Mouse (Mus musculus): ENCODE data around the gene Cox7a2. TPM values are rescaled to one million over a fixed set of nuclear protein-coding genes. Genes with fewer than 3 reads are reported as not detected.

The Cox7a2 gene
- total and polyA plus RNA-seq, 2 experiments, result 163 to 458 TPM

DNA sequence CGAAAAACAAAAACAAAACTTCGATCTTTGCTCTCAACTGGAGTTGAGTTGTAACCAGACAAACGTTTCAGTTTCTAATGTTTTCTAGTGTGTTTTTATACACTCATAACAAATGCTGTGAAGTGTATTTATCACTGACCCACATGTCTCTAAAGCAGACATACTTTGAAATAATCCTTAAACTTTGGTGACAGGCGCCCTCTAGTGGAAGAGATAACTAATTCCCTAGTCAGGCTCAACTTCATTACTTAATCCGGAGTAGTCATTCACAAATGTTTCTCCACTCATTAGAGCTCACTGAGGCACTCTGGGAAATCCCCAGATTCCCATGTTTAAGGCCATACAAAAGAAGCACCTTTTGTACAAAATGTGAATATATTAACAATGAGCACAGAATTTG is 36.6 kb downstream of the Cox7a2 start:
- Histone ChIP-seq H3K4me3 (ENCODE audit: insufficient read depth, low read depth, low read length) (no peak overlapping the region), H3K79me2 (ENCODE audit: control insufficient read depth, insufficient read depth, low read length) (no peaks in the 10 kb centered on the region), H3K9ac (ENCODE audit: low read depth, low read length) (no peak overlapping the region), H3K4me1 (ENCODE audit: control insufficient read depth, insufficient read depth, low read length) (0 out of 2 replicates have a peak, but pooled peaks cover 2% of the 10 kb centered on the region), H3K27ac (replicated peaks; ENCODE audit: insufficient read depth, low read depth, low read length) (no peak overlapping the region), H3K27me3 (ENCODE audit: control insufficient read depth, insufficient read depth, low read length) (no peaks in the 10 kb centered on the region; the same call in 1 of the 2 replicates), H3K36me3 (ENCODE audit: control insufficient read depth, insufficient read depth, low read length) (no peaks in the 10 kb centered on the region)
- 30% methylated on average over 5 of the region's 5 CpGs for WGBS
- peak; percentile 55 for DNase-seq (ENCODE audit: extremely low read depth, low read depth, low spot score)
- TF ChIP-seq CTCF (IDR thresholded peaks at IDR 0.05; ENCODE audit: low read depth, low read length) (peak; percentile 25; the same call in 1 of the 2 replicates), POLR2A (IDR thresholded peaks at IDR 0.05; ENCODE audit: extremely low read depth, insufficient read depth, low read length) (no peak)

DNA sequence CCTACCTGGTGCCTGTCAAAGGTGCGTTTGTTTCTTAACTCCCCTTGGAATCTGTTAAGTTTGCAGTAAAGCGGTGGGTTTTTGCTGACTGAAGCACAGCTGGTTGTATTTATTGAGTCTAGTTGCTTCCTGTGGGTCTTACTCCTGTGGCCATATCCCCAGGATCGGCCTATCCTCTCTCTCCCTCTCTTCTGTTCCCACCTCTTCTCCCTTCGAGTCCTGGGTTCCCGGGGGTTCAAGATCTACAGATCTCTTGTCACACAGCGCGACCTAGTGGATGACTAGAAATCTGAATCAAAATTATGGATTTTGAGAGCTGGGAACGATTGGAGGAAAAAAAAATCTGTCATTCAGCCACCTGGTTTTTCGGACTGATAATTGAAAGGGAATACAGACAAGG is 38.6 kb downstream of the Cox7a2 start:
- 6% methylated on average over 9 of the region's 9 CpGs for WGBS
- TF ChIP-seq CTCF (IDR thresholded peaks at IDR 0.05; ENCODE audit: low read depth, low read length) (peak; percentile 51), POLR2A (IDR thresholded peaks at IDR 0.05; ENCODE audit: extremely low read depth, insufficient read depth, low read length) (no peak)
- DNase-seq (ENCODE audit: extremely low read depth, low read depth, low spot score), result peak; percentile 39

DNA sequence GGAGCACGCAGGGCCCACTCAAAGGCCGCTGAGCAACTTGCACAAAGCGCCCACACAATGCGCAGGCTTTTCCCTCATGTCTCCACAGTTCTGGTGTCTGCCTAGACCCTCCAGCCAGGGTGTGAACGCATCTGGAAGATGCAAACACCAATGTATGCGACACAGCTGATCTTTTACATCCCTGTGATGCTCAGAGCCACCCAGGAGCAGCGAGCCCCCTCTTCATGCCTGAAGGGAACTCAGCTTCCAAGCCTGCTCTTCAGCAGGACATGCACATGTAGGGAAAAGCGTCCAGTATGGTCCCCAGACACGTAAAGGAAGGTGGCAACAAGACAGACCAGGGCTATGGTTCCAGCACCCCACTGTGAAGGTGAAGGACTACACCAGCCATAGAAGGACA is 39.5 kb downstream of the Cox7a2 start:
- no peak overlapping the region for H3K4me3 ChIP-seq (ENCODE audit: insufficient read depth, low read depth, low read length)
- TF ChIP-seq POLR2A (IDR thresholded peaks at IDR 0.05; ENCODE audit: extremely low read depth, insufficient read depth, low read length), result no peak
- H3K27ac ChIP-seq (replicated peaks; ENCODE audit: insufficient read depth, low read depth, low read length), result no peak overlapping the region
- no peak for DNase-seq (ENCODE audit: extremely low read depth, low read depth, low spot score)
- H3K79me2 ChIP-seq (ENCODE audit: control insufficient read depth, insufficient read depth, low read length), result no peaks in the 10 kb centered on the region
- no peak overlapping the region for H3K9ac ChIP-seq (ENCODE audit: low read depth, low read length)
- H3K4me1 ChIP-seq (ENCODE audit: control insufficient read depth, insufficient read depth, low read length), result peaks cover 6% of the 10 kb centered on the region
- no peaks in the 10 kb centered on the region for H3K36me3 ChIP-seq (ENCODE audit: control insufficient read depth, insufficient read depth, low read length)
- WGBS, result 42% methylated on average over 9 of the region's 9 CpGs
- no peaks in the 10 kb centered on the region; the same call in 1 of the 2 replicates for H3K27me3 ChIP-seq (ENCODE audit: control insufficient read depth, insufficient read depth, low read length)

More for the DNA sequence above, 38.6 kb downstream of the Cox7a2 start:
- Histone ChIP-seq H3K9ac (ENCODE audit: low read depth, low read length) (no peak overlapping the region), H3K4me1 (ENCODE audit: control insufficient read depth, insufficient read depth, low read length) (peaks cover 6% of the 10 kb centered on the region), H3K4me3 (ENCODE audit: insufficient read depth, low read depth, low read length) (no peak overlapping the region), H3K27ac (replicated peaks; ENCODE audit: insufficient read depth, low read depth, low read length) (no peak overlapping the region), H3K36me3 (ENCODE audit: control insufficient read depth, insufficient read depth, low read length) (no peaks in the 10 kb centered on the region), H3K79me2 (ENCODE audit: control insufficient read depth, insufficient read depth, low read length) (no peaks in the 10 kb centered on the region), H3K27me3 (ENCODE audit: control insufficient read depth, insufficient read depth, low read length) (no peaks in the 10 kb centered on the region; the same call in 1 of the 2 replicates)

DNA sequence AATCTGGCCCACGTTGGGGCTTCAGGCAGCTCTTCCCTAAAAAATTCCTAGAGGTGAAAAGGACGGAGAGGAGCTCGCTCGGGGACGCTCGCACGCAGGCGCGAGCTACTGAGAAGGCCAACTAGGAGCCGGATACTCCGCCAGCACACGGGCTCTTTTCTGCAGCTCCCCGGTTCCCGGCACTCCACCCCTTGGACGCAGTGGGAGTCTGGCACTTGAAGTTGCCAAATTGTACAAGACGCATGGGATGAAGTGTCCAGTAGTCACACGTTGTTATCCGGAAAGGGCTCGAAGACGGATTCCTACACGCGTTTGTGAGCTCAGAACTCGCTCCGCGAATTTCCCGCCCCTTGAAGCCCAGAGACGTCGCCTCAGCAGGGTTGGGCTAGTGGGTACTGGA is 40.2 kb downstream of the Cox7a2 start:
- Histone ChIP-seq H3K4me3 (ENCODE audit: insufficient read depth, low read depth, low read length) (no peak overlapping the region), H3K4me1 (ENCODE audit: control insufficient read depth, insufficient read depth, low read length) (peaks cover 6% of the 10 kb centered on the region), H3K9ac (ENCODE audit: low read depth, low read length) (no peak overlapping the region), H3K79me2 (ENCODE audit: control insufficient read depth, insufficient read depth, low read length) (no peaks in the 10 kb centered on the region), H3K36me3 (ENCODE audit: control insufficient read depth, insufficient read depth, low read length) (no peaks in the 10 kb centered on the region), H3K27me3 (ENCODE audit: control insufficient read depth, insufficient read depth, low read length) (no peaks in the 10 kb centered on the region; the same call in 1 of the 2 replicates), H3K27ac (replicated peaks; ENCODE audit: insufficient read depth, low read depth, low read length) (no peak overlapping the region)
- TF ChIP-seq POLR2A (IDR thresholded peaks at IDR 0.05; ENCODE audit: extremely low read depth, insufficient read depth, low read length), result no peak
- no peak for TF ChIP-seq CTCF (IDR thresholded peaks at IDR 0.05; ENCODE audit: low read depth, low read length)
- WGBS, result 2% methylated on average over 28 of the region's 28 CpGs
- peak; percentile 7 for DNase-seq (ENCODE audit: extremely low read depth, low read depth, low spot score)

DNA sequence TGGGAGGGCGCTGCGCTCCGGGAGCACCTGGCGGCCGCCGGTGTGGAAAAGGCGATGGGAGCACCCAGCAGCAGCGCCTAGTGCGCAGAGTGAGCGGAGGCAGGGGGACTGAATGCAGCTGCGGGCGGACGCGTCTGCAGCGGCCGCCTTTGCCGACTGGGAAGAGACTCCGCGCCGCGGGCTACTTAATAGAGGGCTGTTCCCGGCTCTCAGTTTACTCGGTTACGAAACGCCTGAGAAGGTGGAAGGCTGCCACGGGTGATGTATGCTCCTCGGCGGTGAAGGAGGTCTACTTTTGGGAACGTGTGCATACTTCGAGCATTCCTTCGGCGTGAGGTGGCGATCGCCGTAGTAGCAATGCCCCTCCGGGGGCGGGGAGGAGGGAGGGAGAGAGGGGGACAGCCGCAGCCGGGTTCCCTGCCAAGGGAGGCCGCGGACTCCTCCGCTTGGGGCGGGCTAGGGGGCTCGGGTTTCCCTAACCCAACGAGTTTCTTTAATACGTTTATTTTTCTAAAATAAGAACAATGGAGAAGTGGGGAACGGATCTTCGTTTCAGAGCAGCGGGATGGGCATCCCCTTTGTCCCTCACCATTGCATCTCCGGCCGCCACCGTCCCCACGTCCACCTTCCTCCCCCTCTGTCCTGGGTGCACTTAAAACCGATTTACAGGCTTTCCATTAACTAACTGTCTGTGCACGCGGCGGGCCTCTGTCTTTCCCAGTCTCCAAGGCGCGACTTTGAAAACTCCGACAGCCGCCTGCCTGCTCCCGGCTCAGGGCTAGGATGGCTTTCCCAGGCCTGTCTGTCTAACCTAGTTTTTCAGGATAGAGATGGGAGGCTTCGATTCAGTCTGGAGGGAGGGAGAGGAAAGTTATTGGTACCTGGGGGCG is 41.0 kb downstream of the Cox7a2 start, which contains the start of gene Col12a1:
Gene Col12a1, minus strand, starts transcription at position 351 of the 890 bp plus-strand sequence.
- H3K9ac ChIP-seq (ENCODE audit: low read depth, low read length), result peak within 1 kb of the TSS; percentile 69
- H3K27ac ChIP-seq (replicated peaks; ENCODE audit: insufficient read depth, low read depth, low read length), result no peak within 1 kb of the TSS
- H3K27me3 ChIP-seq (ENCODE audit: control insufficient read depth, insufficient read depth, low read length), result no peaks in the 10 kb centered on the region; the same call in 1 of the 2 replicates
- 1% methylated on average over 64 of the region's 64 CpGs for WGBS
- no peaks in the 10 kb centered on the region for H3K79me2 ChIP-seq (ENCODE audit: control insufficient read depth, insufficient read depth, low read length)
- peak within 1 kb of the TSS; percentile 62 for H3K4me3 ChIP-seq (ENCODE audit: insufficient read depth, low read depth, low read length)
- TF ChIP-seq CTCF (IDR thresholded peaks at IDR 0.05; ENCODE audit: low read depth, low read length) (no peak), POLR2A (IDR thresholded peaks at IDR 0.05; ENCODE audit: extremely low read depth, insufficient read depth, low read length) (no peak)
- H3K36me3 ChIP-seq (ENCODE audit: control insufficient read depth, insufficient read depth, low read length), result no peaks in the 10 kb centered on the region
- H3K4me1 ChIP-seq (ENCODE audit: control insufficient read depth, insufficient read depth, low read length), result peaks cover 6% of the 10 kb centered on the region
- DNase-seq (ENCODE audit: extremely low read depth, low read depth, low spot score), result peak; percentile 43
